Mouse (Mus musculus): ENCODE results near the gene Slfn4. TPM values are rescaled to one million over a fixed set of nuclear protein-coding genes. Genes with fewer than 3 reads are reported as not detected.

Gene Slfn4
- polyA plus RNA-seq (2012; rRNA removed; ENCODE audit: low replicate concordance): 0.26 and 1.0 TPM in 2 replicates

GRCm38 (mm10) chr11:83174948-83175539 lies at the start of gene Slfn4:
Gene Slfn4 (plus strand): TSS chr11:83175186.

DNA sequence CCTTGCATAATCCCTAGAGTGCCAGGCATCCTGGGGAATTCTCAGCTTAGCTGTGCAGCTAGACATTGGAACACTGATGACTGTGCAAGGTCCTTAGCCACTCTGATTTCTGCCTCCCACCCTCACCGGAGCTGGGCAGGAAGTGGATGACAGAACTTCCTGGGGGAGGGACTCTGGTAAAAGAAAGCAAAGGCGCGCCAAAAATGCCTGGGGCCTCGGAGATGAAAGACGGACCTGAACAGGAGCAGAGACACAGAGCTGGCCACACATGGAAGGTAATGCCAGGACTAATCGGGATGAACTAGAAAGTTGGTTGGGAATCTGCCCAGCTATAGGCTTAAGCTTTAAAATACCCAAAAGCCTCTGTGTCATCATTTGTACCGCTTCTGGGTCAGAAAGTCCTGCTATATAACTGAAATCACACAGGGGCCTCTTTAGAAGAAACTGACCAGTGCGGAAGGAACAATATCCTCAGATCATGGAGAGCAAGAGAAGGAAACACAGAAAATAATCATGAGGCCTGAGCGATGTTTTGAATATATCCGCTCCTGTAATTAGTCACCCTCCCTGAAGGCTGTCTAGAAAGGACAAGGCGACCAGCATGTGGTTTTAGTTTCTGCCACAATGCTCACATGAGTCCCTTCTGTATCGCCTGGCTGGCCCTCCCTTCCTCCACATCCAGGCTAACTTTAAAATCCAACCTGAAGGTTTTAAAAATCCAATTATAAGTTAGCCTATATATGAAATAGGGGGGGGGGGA lies 16.3 kb downstream of the Slfn4 start, which contains the start of gene Slfn3:
Gene Slfn3, plus strand, starts transcription at position 197 of the 760 bp plus-strand sequence.

Other genes starting within 250 kb of the Slfn4 start
- 23.4 and 39.9 TPM in 2 replicates for gene Slfn5, start 223.8 kb upstream of the Slfn4 start, polyA plus RNA-seq (2012; rRNA removed; ENCODE audit: low replicate concordance)
- gene Slfn9, start 183.4 kb upstream of the Slfn4 start, polyA plus RNA-seq (2012; rRNA removed; ENCODE audit: low replicate concordance): 0.95 and 3.2 TPM in 2 replicates
- 0.40 and 1.5 TPM in 2 replicates for gene Slfn8, start 154.4 kb upstream of the Slfn4 start, polyA plus RNA-seq (2012; rRNA removed; ENCODE audit: low replicate concordance)
- 7.2 and 12.0 TPM in 2 replicates for gene Slfn2, start 110.1 kb upstream of the Slfn4 start, polyA plus RNA-seq (2012; rRNA removed; ENCODE audit: low replicate concordance)
- gene Slfn1, start 58.3 kb upstream of the Slfn4 start, polyA plus RNA-seq (2012; rRNA removed; ENCODE audit: low replicate concordance): 0.59 and 1.6 TPM in 2 replicates
- gene Slfn3, start 16.1 kb downstream of the Slfn4 start, polyA plus RNA-seq (2012; rRNA removed; ENCODE audit: low replicate concordance): 1.1 TPM in 2 replicates
- not detected in 2 replicates for gene Slfn14, start 111.5 kb downstream of the Slfn4 start, polyA plus RNA-seq (2012; rRNA removed; ENCODE audit: low replicate concordance)
- gene Ap2b1, start 123.8 kb downstream of the Slfn4 start, polyA plus RNA-seq (2012; rRNA removed; ENCODE audit: low replicate concordance): 45.1 and 61.0 TPM in 2 replicates
- 10.3 and 12.4 TPM in 2 replicates for gene Pex12, start 127.4 kb downstream of the Slfn4 start, polyA plus RNA-seq (2012; rRNA removed; ENCODE audit: low replicate concordance)
- 0.44 and 3.0 TPM in 2 replicates for gene Rasl10b, start 234.0 kb downstream of the Slfn4 start, polyA plus RNA-seq (2012; rRNA removed; ENCODE audit: low replicate concordance)

All from subcutaneous adipose tissue, adult 2 months (tissue).